Mouse (Mus musculus): ENCODE measurements at regions not wholly inside any gene's neighbourhood (a gene's known extent, or its start where the extent isn't known, plus 50 kb on each side); places are given as distances from the start of the nearest gene placed in this dataset.

GRCm38 (mm10) chr14:71948701-71949100, 542.9 kb downstream of the Gm9195 start:
- no peaks in the 10 kb centered on the region for H3K4me1 ChIP-seq (ENCODE audit: control insufficient read depth, insufficient read depth, low read length)
- no peak for TF ChIP-seq POLR2A (IDR thresholded peaks at IDR 0.05; ENCODE audit: borderline replicate concordance, extremely low read depth, insufficient read depth, insufficient read length)
- H3K36me3 ChIP-seq (ENCODE audit: control insufficient read depth, insufficient read depth, low read length): no peaks in the 10 kb centered on the region
- H3K27ac ChIP-seq (replicated peaks; ENCODE audit: low read depth, low read length): no peak overlapping the region
- WGBS: 87% methylated on average over 2 of the region's 2 CpGs
- no peak overlapping the region for H3K4me2 ChIP-seq (replicated peaks; ENCODE audit: low read depth, low read length, severe bottlenecking)
- H3K9ac ChIP-seq (ENCODE audit: low read depth, low read length, severe bottlenecking): no peak overlapping the region
- ATAC-seq (ENCODE audit: low FRiP score, low read depth) (no peak), DNase-seq (ENCODE audit: low spot score) (no peak)
- H3K4me3 ChIP-seq (replicated peaks; ENCODE audit: low read length): no peak overlapping the region
- H3K27me3 ChIP-seq (ENCODE audit: control insufficient read depth, insufficient read depth, low read length): no peaks in the 10 kb centered on the region
- no peaks in the 10 kb centered on the region for H3K9me3 ChIP-seq (ENCODE audit: control insufficient read depth, low read length)

DNA sequence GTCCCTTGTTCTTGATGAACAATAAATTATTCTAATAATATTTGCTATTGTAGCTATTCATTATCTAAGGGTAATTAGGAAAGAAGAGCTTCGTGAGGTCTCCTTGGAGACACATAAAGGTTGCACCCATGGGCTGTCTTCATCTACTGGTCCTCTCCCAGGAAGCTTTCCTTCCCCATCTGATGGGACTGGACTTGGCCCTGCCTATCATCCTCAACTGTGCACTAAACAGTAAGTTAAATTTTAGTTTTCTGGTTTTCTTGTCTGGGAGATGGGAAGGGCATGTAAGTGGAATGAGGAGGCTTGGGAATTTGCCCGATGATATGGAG, 554.5 kb downstream of the Gm9195 start:
- no peak for TF ChIP-seq POLR2A (IDR thresholded peaks at IDR 0.05; ENCODE audit: borderline replicate concordance, extremely low read depth, insufficient read depth, insufficient read length)
- H3K4me2 ChIP-seq (replicated peaks; ENCODE audit: low read depth, low read length, severe bottlenecking): no peak overlapping the region
- H3K27me3 ChIP-seq (ENCODE audit: control insufficient read depth, insufficient read depth, low read length): no peaks in the 10 kb centered on the region
- H3K4me3 ChIP-seq (replicated peaks; ENCODE audit: low read length): no peak overlapping the region
- DNase-seq (ENCODE audit: low spot score) (no peak), ATAC-seq (ENCODE audit: low FRiP score, low read depth) (no peak)
- H3K9ac ChIP-seq (ENCODE audit: low read depth, low read length, severe bottlenecking): no peak overlapping the region
- no peaks in the 10 kb centered on the region for H3K36me3 ChIP-seq (ENCODE audit: control insufficient read depth, insufficient read depth, low read length)
- H3K9me3 ChIP-seq (ENCODE audit: control insufficient read depth, low read length): no peaks in the 10 kb centered on the region
- H3K4me1 ChIP-seq (ENCODE audit: control insufficient read depth, insufficient read depth, low read length): no peaks in the 10 kb centered on the region
- 91% methylated on average over 2 of the region's 2 CpGs for WGBS
- H3K27ac ChIP-seq (replicated peaks; ENCODE audit: low read depth, low read length): no peak overlapping the region

- Histone ChIP-seq H3K36me3 (ENCODE audit: control insufficient read depth, insufficient read depth, low read length) (no peaks in the 10 kb centered on the region), H3K9ac (ENCODE audit: low read depth, low read length, severe bottlenecking) (no peak overlapping the region), H3K27me3 (ENCODE audit: control insufficient read depth, insufficient read depth, low read length) (no peaks in the 10 kb centered on the region), H3K4me2 (replicated peaks; ENCODE audit: low read depth, low read length, severe bottlenecking) (no peak overlapping the region), H3K4me3 (replicated peaks; ENCODE audit: low read length) (no peak overlapping the region), H3K27ac (replicated peaks; ENCODE audit: low read depth, low read length) (no peak overlapping the region), H3K9me3 (ENCODE audit: control insufficient read depth, low read length) (no peaks in the 10 kb centered on the region), H3K4me1 (ENCODE audit: control insufficient read depth, insufficient read depth, low read length) (no peaks in the 10 kb centered on the region)
- no peak for ATAC-seq (ENCODE audit: low FRiP score, low read depth)
- WGBS: 71% methylated on average over 6 of the region's 6 CpGs
- DNase-seq (ENCODE audit: low spot score): no peak
- no peak for TF ChIP-seq POLR2A (IDR thresholded peaks at IDR 0.05; ENCODE audit: borderline replicate concordance, extremely low read depth, insufficient read depth, insufficient read length)
Observed at GRCm38 (mm10) chr14:71936373-71937156, 555.1 kb downstream of the Gm9195 start.

DNA sequence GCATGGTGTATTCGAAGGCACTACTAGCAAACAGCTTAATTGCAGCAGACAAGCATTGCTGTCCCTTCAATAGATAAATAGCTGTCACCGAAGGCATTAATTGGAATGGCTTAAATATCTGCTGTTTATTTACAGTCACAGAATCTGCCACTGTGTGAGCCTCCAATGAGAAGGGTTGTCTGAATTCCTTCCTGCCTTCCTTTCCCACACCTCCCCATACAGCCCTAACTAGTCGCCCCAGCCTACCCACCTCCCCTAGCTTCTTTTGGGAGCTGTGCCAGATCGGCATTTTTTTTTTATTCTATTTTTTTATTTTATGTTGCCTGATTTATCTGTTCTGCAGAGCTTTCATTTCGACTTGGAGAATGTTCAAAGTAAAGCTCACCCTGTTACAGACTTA, 575.7 kb downstream of the Gm9195 start:
- no peaks in the 10 kb centered on the region for H3K36me3 ChIP-seq (ENCODE audit: control insufficient read depth, insufficient read depth, low read length)
- H3K9ac ChIP-seq (ENCODE audit: low read depth, low read length, severe bottlenecking): no peak overlapping the region
- H3K4me3 ChIP-seq (replicated peaks; ENCODE audit: low read length): no peak overlapping the region
- TF ChIP-seq POLR2A (IDR thresholded peaks at IDR 0.05; ENCODE audit: borderline replicate concordance, extremely low read depth, insufficient read depth, insufficient read length): no peak
- no peaks in the 10 kb centered on the region for H3K9me3 ChIP-seq (ENCODE audit: control insufficient read depth, low read length)
- WGBS: 50% methylated on average over 5 of the region's 5 CpGs
- no peaks in the 10 kb centered on the region for H3K4me1 ChIP-seq (ENCODE audit: control insufficient read depth, insufficient read depth, low read length)
- no peak overlapping the region for H3K4me2 ChIP-seq (replicated peaks; ENCODE audit: low read depth, low read length, severe bottlenecking)
- no peaks in the 10 kb centered on the region for H3K27me3 ChIP-seq (ENCODE audit: control insufficient read depth, insufficient read depth, low read length)
- no peak for DNase-seq (ENCODE audit: low spot score)
- ATAC-seq (ENCODE audit: low FRiP score, low read depth): no peak
- H3K27ac ChIP-seq (replicated peaks; ENCODE audit: low read depth, low read length): no peak overlapping the region

- no peaks in the 10 kb centered on the region for H3K36me3 ChIP-seq (ENCODE audit: control insufficient read depth, insufficient read depth, low read length)
- no peak overlapping the region for H3K27ac ChIP-seq (replicated peaks; ENCODE audit: low read depth, low read length)
- WGBS: 94% methylated on average over 2 of the region's 2 CpGs
- no peak for ATAC-seq (ENCODE audit: low FRiP score, low read depth)
- no peaks in the 10 kb centered on the region for H3K9me3 ChIP-seq (ENCODE audit: control insufficient read depth, low read length)
- no peak for DNase-seq (ENCODE audit: low spot score)
- H3K9ac ChIP-seq (ENCODE audit: low read depth, low read length, severe bottlenecking): no peak overlapping the region
- no peak for TF ChIP-seq POLR2A (IDR thresholded peaks at IDR 0.05; ENCODE audit: borderline replicate concordance, extremely low read depth, insufficient read depth, insufficient read length)
- H3K4me2 ChIP-seq (replicated peaks; ENCODE audit: low read depth, low read length, severe bottlenecking): no peak overlapping the region
- H3K4me3 ChIP-seq (replicated peaks; ENCODE audit: low read length): no peak overlapping the region
- H3K27me3 ChIP-seq (ENCODE audit: control insufficient read depth, insufficient read depth, low read length): no peaks in the 10 kb centered on the region
- no peaks in the 10 kb centered on the region for H3K4me1 ChIP-seq (ENCODE audit: control insufficient read depth, insufficient read depth, low read length)
Observed at GRCm38 (mm10) chr14:71910936-71911335, 580.7 kb downstream of the Gm9195 start.
